Mouse (Mus musculus): ENCODE data around the gene Cpeb2. TPM values are rescaled to one million over a fixed set of nuclear protein-coding genes. Genes with fewer than 3 reads are reported as not detected.

The Cpeb2 gene
- polyA plus RNA-seq (2011; ENCODE audit: insufficient read depth, insufficient read length, low replicate concordance, missing spikeins): 1.6 and 8.6 TPM in 2 replicates

- peak; percentile 96 for TF ChIP-seq POLR2A (IDR thresholded peaks at IDR 0.05; ENCODE audit: borderline replicate concordance, control insufficient read depth, low read depth, low read length)
- no peak for TF ChIP-seq CTCF (IDR thresholded peaks at IDR 0.05; ENCODE audit: control insufficient read depth, insufficient read depth, low read length)
- WGBS: under 1% methylated on average over 81 of the region's 89 CpGs
- Histone ChIP-seq H3K4me3 (replicated peaks; ENCODE audit: control insufficient read depth, low read depth, low read length) (peak within 1 kb of the TSS; percentile 93), H3K4me1 (ENCODE audit: control insufficient read depth, insufficient read depth, low read length) (no peaks in the 10 kb centered on the region; the same call in none of the 2 replicates), H3K27ac (ENCODE audit: control insufficient read depth, insufficient read depth, low read depth, low read length, poor library complexity) (peak within 1 kb of the TSS; percentile 100)
These were observed at the start of gene Cpeb2 for GRCm38 (mm10) chr5:43232480-43233315. Gene Cpeb2, plus strand, starts transcription at chr5:43233170.

- peaks cover 3% of the 10 kb centered on the region for H3K4me1 ChIP-seq (ENCODE audit: control insufficient read depth, insufficient read depth, low read length)
- TF ChIP-seq CTCF (IDR thresholded peaks at IDR 0.05; ENCODE audit: control insufficient read depth, insufficient read depth, low read length): no peak
- no peak for TF ChIP-seq POLR2A (IDR thresholded peaks at IDR 0.05; ENCODE audit: borderline replicate concordance, control insufficient read depth, low read depth, low read length)
- H3K4me3 ChIP-seq (replicated peaks; ENCODE audit: control insufficient read depth, low read depth, low read length): no peak overlapping the region
- H3K27ac ChIP-seq (ENCODE audit: control insufficient read depth, insufficient read depth, low read depth, low read length, poor library complexity): no peak overlapping the region
These were observed 49.4 kb upstream of the Cpeb2 start for GRCm38 (mm10) chr5:43183556-43183955.

- Histone ChIP-seq H3K4me3 (replicated peaks; ENCODE audit: control insufficient read depth, low read depth, low read length) (no peak overlapping the region), H3K4me1 (ENCODE audit: control insufficient read depth, insufficient read depth, low read length) (peaks cover 3% of the 10 kb centered on the region), H3K27ac (ENCODE audit: control insufficient read depth, insufficient read depth, low read depth, low read length, poor library complexity) (no peak overlapping the region)
- WGBS: 34% methylated on average over 3 of the region's 3 CpGs
- no peak for TF ChIP-seq POLR2A (IDR thresholded peaks at IDR 0.05; ENCODE audit: borderline replicate concordance, control insufficient read depth, low read depth, low read length)
- TF ChIP-seq CTCF (IDR thresholded peaks at IDR 0.05; ENCODE audit: control insufficient read depth, insufficient read depth, low read length): no peak
These were observed 48.1 kb upstream of the Cpeb2 start for GRCm38 (mm10) chr5:43184834-43185233.

- H3K27ac ChIP-seq (ENCODE audit: control insufficient read depth, insufficient read depth, low read depth, low read length, poor library complexity): no peak overlapping the region
- 48% methylated on average over 3 of the region's 3 CpGs for WGBS
- peaks cover 3% of the 10 kb centered on the region for H3K4me1 ChIP-seq (ENCODE audit: control insufficient read depth, insufficient read depth, low read length)
- no peak overlapping the region for H3K4me3 ChIP-seq (replicated peaks; ENCODE audit: control insufficient read depth, low read depth, low read length)
- TF ChIP-seq CTCF (IDR thresholded peaks at IDR 0.05; ENCODE audit: control insufficient read depth, insufficient read depth, low read length): no peak
- TF ChIP-seq POLR2A (IDR thresholded peaks at IDR 0.05; ENCODE audit: borderline replicate concordance, control insufficient read depth, low read depth, low read length): no peak
These were observed 47.5 kb upstream of the Cpeb2 start for GRCm38 (mm10) chr5:43185478-43185877.

- 84% methylated on average over 4 of the region's 4 CpGs for WGBS
These were observed 32.3 kb upstream of the Cpeb2 start for GRCm38 (mm10) chr5:43200686-43201085.

GRCm38 (mm10) chr5:43206495-43207053, 26.4 kb upstream of the Cpeb2 start:
- Histone ChIP-seq H3K4me3 (replicated peaks; ENCODE audit: control insufficient read depth, low read depth, low read length) (no peak overlapping the region), H3K27ac (ENCODE audit: control insufficient read depth, insufficient read depth, low read depth, low read length, poor library complexity) (no peak overlapping the region), H3K4me1 (ENCODE audit: control insufficient read depth, insufficient read depth, low read length) (no peaks in the 10 kb centered on the region)
- 24% methylated on average over 6 of the region's 6 CpGs for WGBS
- TF ChIP-seq CTCF (IDR thresholded peaks at IDR 0.05; ENCODE audit: control insufficient read depth, insufficient read depth, low read length) (no peak), POLR2A (IDR thresholded peaks at IDR 0.05; ENCODE audit: borderline replicate concordance, control insufficient read depth, low read depth, low read length) (no peak)

More at GRCm38 (mm10) chr5:43200686-43201085, 32.3 kb upstream of the Cpeb2 start:
- Histone ChIP-seq H3K4me1 (ENCODE audit: control insufficient read depth, insufficient read depth, low read length) (no peaks in the 10 kb centered on the region), H3K4me3 (replicated peaks; ENCODE audit: control insufficient read depth, low read depth, low read length) (no peak overlapping the region), H3K27ac (ENCODE audit: control insufficient read depth, insufficient read depth, low read depth, low read length, poor library complexity) (no peak overlapping the region)
- TF ChIP-seq POLR2A (IDR thresholded peaks at IDR 0.05; ENCODE audit: borderline replicate concordance, control insufficient read depth, low read depth, low read length): no peak
- TF ChIP-seq CTCF (IDR thresholded peaks at IDR 0.05; ENCODE audit: control insufficient read depth, insufficient read depth, low read length): no peak

GRCm38 (mm10) chr5:43217468-43217867, 15.5 kb upstream of the Cpeb2 start:
- 70% methylated on average over 4 of the region's 4 CpGs for WGBS
- no peak overlapping the region for H3K27ac ChIP-seq (ENCODE audit: control insufficient read depth, insufficient read depth, low read depth, low read length, poor library complexity)

More at GRCm38 (mm10) chr5:43217468-43217867, 15.5 kb upstream of the Cpeb2 start:
- no peaks in the 10 kb centered on the region; the same call in 1 of the 2 replicates for H3K4me1 ChIP-seq (ENCODE audit: control insufficient read depth, insufficient read depth, low read length)
- TF ChIP-seq POLR2A (IDR thresholded peaks at IDR 0.05; ENCODE audit: borderline replicate concordance, control insufficient read depth, low read depth, low read length) (no peak), CTCF (IDR thresholded peaks at IDR 0.05; ENCODE audit: control insufficient read depth, insufficient read depth, low read length) (no peak)
- H3K4me3 ChIP-seq (replicated peaks; ENCODE audit: control insufficient read depth, low read depth, low read length): no peak overlapping the region
